Mouse (Mus musculus): ENCODE data around the gene Vwa2. TPM values are rescaled to one million over a fixed set of nuclear protein-coding genes. Genes with fewer than 3 reads are reported as not detected.
A peak's percentile ranks its signal among the peaks of the same experiment; 100 is the strongest.

Gene Vwa2
- polyA plus RNA-seq, 1 experiment from 2014 or later, result 0.11 TPM

DNA sequence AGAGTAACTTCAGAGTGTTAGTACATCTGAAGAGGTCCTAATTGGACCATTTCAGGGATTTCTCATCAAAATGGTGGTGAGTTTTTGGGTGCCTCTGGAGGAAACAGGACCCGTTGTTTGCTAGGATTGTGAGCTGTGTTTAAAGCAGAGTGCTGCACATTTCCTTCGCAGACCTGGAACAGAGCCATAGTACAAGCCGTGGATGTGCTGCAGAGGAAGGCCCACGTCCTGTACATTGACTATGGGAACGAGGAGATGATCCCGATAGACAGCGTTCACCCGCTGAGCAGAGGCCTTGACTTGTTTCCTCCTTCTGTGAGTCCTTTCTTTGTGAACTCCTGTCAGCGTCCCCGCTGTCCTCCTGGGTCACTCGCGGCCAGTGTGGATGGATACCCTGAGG is 31.1 kb upstream of the Vwa2 start:
- H3K4me3 ChIP-seq (ENCODE audit: control insufficient read depth in 1 of 2, insufficient read depth in 1 of 2, low read depth in 1 of 2, low read length in 2 of 2), result no peak overlapping the region
- no peak for ATAC-seq (ENCODE audit: insufficient number of reproducible peaks, insufficient read depth, low FRiP score, low read depth)
- peaks cover 5% of the 10 kb centered on the region; the same call in 1 of the 2 replicates for H3K9me3 ChIP-seq (ENCODE audit: control insufficient read depth, low read length)
- no peak overlapping the region for H3K4me2 ChIP-seq (ENCODE audit: low read length)
- no peaks in the 10 kb centered on the region for H3K27me3 ChIP-seq (ENCODE audit: control insufficient read depth, insufficient read depth, low read length)
- no peaks in the 10 kb centered on the region for H3K36me3 ChIP-seq (ENCODE audit: control insufficient read depth, insufficient read depth, low read length)
- no peak overlapping the region for H3K9ac ChIP-seq (ENCODE audit: low read length)
- no peaks in the 10 kb centered on the region for H3K4me1 ChIP-seq (ENCODE audit: control insufficient read depth in 2 of 2, insufficient read depth in 2 of 2, low read length in 2 of 2)
- WGBS, result 72% methylated on average over 12 of the region's 12 CpGs
- no peak overlapping the region for H3K27ac ChIP-seq (replicated peaks in 1 of 2; ENCODE audit: control insufficient read depth in 1 of 2, insufficient read depth in 1 of 2, low read depth in 2 of 2, low read length in 2 of 2)

DNA sequence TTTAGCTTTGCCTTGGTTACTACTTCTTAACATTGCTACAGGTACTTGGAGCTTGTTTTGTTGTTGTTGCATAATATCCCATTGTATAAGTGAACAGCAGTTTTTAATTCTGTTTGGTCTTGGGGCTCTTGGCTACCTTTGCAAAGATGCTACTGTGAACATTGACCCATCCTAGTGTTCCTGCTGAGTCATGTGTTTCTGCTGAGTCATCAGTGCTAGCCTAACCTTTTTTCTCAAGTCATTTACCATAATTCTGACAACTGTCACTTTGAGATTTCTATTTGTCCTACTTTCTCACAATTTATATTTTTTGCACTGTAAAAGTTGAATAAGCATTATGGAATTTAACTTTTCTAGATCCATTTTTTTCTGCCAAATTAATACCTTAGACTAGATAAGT is 21.5 kb upstream of the Vwa2 start:
- no peaks in the 10 kb centered on the region for H3K36me3 ChIP-seq (ENCODE audit: control insufficient read depth, insufficient read depth, low read length)
- no peaks in the 10 kb centered on the region for H3K27me3 ChIP-seq (ENCODE audit: control insufficient read depth, insufficient read depth, low read length)
- H3K9ac ChIP-seq (ENCODE audit: low read length), result no peak overlapping the region
- no peaks in the 10 kb centered on the region for H3K9me3 ChIP-seq (ENCODE audit: control insufficient read depth, low read length)
- no peak overlapping the region for H3K4me2 ChIP-seq (ENCODE audit: low read length)
- no peak overlapping the region for H3K27ac ChIP-seq (replicated peaks in 1 of 2; ENCODE audit: control insufficient read depth in 1 of 2, insufficient read depth in 1 of 2, low read depth in 2 of 2, low read length in 2 of 2)
- no peak overlapping the region for H3K4me3 ChIP-seq (ENCODE audit: control insufficient read depth in 1 of 2, insufficient read depth in 1 of 2, low read depth in 1 of 2, low read length in 2 of 2)
- no peak for ATAC-seq (ENCODE audit: insufficient number of reproducible peaks, insufficient read depth, low FRiP score, low read depth)
- H3K4me1 ChIP-seq (ENCODE audit: control insufficient read depth in 2 of 2, insufficient read depth in 2 of 2, low read length in 2 of 2), result peaks cover 4 to 8% of the 10 kb centered on the region in 2 experiments; a peak in 1 of 4 replicates

DNA sequence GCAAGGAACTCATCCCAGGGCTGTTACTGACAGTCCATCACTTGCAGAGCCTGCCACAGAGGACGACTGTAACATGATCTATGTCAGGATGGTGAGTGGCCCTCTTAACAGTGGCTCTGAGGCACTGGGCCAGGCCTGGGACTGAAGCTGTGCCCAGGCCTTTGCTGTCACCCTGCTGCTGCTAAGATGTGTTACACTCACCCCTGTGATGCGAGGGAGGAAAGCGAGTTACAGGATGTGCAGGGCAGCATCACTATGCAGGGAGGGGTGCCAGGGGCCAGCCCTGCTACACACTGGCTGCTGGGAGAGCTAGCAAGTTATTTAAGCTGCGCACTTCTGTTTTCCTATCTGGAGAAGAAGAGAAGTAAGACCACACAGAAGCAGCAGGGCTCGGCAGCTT is 17.6 kb upstream of the Vwa2 start:
- Histone ChIP-seq H3K4me3 (ENCODE audit: control insufficient read depth in 1 of 2, insufficient read depth in 1 of 2, low read depth in 1 of 2, low read length in 2 of 2) (no peak overlapping the region), H3K27me3 (ENCODE audit: control insufficient read depth, insufficient read depth, low read length) (no peaks in the 10 kb centered on the region), H3K9ac (ENCODE audit: low read length) (no peak overlapping the region), H3K36me3 (ENCODE audit: control insufficient read depth, insufficient read depth, low read length) (no peaks in the 10 kb centered on the region), H3K4me2 (ENCODE audit: low read length) (no peak overlapping the region), H3K27ac (replicated peaks in 1 of 2; ENCODE audit: control insufficient read depth in 1 of 2, insufficient read depth in 1 of 2, low read depth in 2 of 2, low read length in 2 of 2) (no peak overlapping the region; a peak in 1 of 4 replicates), H3K4me1 (ENCODE audit: control insufficient read depth in 2 of 2, insufficient read depth in 2 of 2, low read length in 2 of 2) (peaks cover 4 to 8% of the 10 kb centered on the region in 2 experiments; a peak in 1 of 4 replicates), H3K9me3 (ENCODE audit: control insufficient read depth, low read length) (no peaks in the 10 kb centered on the region)
- 19% methylated on average over 5 of the region's 5 CpGs for WGBS
- peak; percentile 75 for ATAC-seq (ENCODE audit: insufficient number of reproducible peaks, insufficient read depth, low FRiP score, low read depth)

DNA sequence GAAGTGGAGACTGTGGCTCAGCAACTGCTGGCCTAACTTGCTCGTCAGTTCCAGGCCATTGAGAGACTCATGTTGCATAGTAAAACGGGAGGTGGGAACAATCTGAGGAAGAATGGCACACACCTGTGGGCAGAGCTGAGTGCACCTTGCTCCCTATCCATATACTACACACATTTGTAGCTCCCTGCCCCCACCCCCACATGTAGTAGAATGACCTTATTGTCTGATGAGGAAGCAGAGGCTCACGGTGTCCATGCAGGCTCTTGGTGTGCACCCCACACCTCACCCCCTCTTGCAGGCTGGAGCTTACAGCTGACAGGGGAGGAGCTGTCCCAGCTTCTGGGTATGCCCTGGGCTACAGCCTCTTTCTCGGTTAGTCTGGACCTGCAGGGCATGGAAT is 6.3 kb upstream of the Vwa2 start:
- 0 out of 4 replicates have a peak, but pooled peaks cover 0 to under 1% of the 10 kb centered on the region in 2 experiments for H3K4me1 ChIP-seq (ENCODE audit: control insufficient read depth in 2 of 2, insufficient read depth in 2 of 2, low read length in 2 of 2)
- 63% methylated on average over 4 of the region's 4 CpGs for WGBS
- peaks cover 17% of the 10 kb centered on the region for H3K27me3 ChIP-seq (ENCODE audit: control insufficient read depth, insufficient read depth, low read length)
- no peak overlapping the region for H3K27ac ChIP-seq (replicated peaks in 1 of 2; ENCODE audit: control insufficient read depth in 1 of 2, insufficient read depth in 1 of 2, low read depth in 2 of 2, low read length in 2 of 2)
- H3K36me3 ChIP-seq (ENCODE audit: control insufficient read depth, insufficient read depth, low read length), result no peaks in the 10 kb centered on the region
- no peaks in the 10 kb centered on the region for H3K9me3 ChIP-seq (ENCODE audit: control insufficient read depth, low read length)
- no peak for ATAC-seq (ENCODE audit: insufficient number of reproducible peaks, insufficient read depth, low FRiP score, low read depth)
- no peak overlapping the region for H3K4me2 ChIP-seq (ENCODE audit: low read length)
- H3K4me3 ChIP-seq (ENCODE audit: control insufficient read depth in 1 of 2, insufficient read depth in 1 of 2, low read depth in 1 of 2, low read length in 2 of 2), result no peak overlapping the region
- no peak overlapping the region for H3K9ac ChIP-seq (ENCODE audit: low read length)

DNA sequence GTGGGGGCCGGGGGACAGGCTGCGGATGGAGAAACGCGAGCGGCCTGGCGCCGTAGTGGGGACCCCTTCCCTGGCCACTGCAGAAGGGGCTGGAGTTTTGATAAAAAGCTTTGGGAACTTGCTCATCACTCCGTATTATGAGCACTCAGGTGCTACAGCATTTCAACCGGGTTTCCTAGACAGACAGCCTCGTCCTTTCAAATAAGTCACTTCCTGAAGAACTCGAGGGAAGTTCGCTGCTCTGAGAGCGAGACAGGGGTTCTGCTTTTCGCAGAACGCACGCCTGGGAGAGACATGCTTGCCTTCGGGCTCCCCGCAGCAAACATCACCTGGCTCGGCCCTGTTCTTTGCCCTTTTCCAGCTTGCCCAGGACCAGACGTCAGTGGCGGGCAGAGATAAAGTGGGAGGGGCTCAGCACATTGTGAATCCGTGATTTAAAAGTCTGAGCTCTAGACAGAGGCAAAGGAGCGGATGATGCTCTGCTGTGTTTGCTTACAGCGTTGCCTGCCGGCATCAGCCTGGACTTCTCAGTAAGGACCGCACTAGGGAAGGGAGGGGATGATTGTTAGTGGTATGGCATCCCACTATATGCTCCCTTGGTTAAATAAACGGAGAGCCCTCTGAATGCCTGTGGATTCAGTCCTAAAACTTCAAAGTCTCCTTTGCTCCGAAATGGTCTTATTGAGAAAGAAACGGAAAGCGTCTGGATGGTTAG is 709 bp downstream of the Vwa2 start:
- H3K4me1 ChIP-seq (ENCODE audit: control insufficient read depth in 2 of 2, insufficient read depth in 2 of 2, low read length in 2 of 2), result peaks cover 7 to 8% of the 10 kb centered on the region in 2 experiments; a peak in 3 of 4 replicates
- ATAC-seq (ENCODE audit: insufficient number of reproducible peaks, insufficient read depth, low FRiP score, low read depth), result no peak
- H3K27me3 ChIP-seq (ENCODE audit: control insufficient read depth, insufficient read depth, low read length), result peaks cover 69% of the 10 kb centered on the region
- 10% methylated on average over 30 of the region's 30 CpGs for WGBS
- H3K4me2 ChIP-seq (ENCODE audit: low read length), result peak overlapping the region; percentile 80
- peak overlapping the region; percentile 16 for H3K9ac ChIP-seq (ENCODE audit: low read length)
- H3K9me3 ChIP-seq (ENCODE audit: control insufficient read depth, low read length), result no peaks in the 10 kb centered on the region
- peak overlapping the region; percentile 44 for H3K4me3 ChIP-seq (ENCODE audit: control insufficient read depth in 1 of 2, insufficient read depth in 1 of 2, low read depth in 1 of 2, low read length in 2 of 2)
- no peak overlapping the region for H3K27ac ChIP-seq (replicated peaks in 1 of 2; ENCODE audit: control insufficient read depth in 1 of 2, insufficient read depth in 1 of 2, low read depth in 2 of 2, low read length in 2 of 2)
- no peaks in the 10 kb centered on the region for H3K36me3 ChIP-seq (ENCODE audit: control insufficient read depth, insufficient read depth, low read length)

DNA sequence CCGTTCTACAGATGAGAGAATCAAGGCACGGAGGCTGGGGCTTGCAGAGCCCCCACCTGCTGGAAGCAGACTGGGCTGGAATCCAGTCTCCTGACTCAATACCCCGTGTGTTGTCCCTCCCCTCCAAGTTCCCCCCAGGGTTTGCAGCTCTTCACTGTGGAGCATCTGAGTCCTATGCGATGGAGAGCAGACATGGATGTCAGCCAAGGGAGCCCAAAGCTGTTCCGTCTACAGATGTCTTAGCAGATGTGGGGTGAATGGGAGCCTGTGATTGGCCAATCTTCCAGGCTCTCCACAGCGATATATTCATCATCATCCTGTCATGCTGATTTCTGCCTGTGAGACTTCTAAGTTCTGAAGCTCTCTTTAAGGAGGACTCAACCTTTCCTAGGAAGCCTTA is 3.3 kb downstream of the Vwa2 start:
- Histone ChIP-seq H3K4me2 (ENCODE audit: low read length) (no peak overlapping the region), H3K36me3 (ENCODE audit: control insufficient read depth, insufficient read depth, low read length) (no peaks in the 10 kb centered on the region), H3K4me1 (ENCODE audit: control insufficient read depth in 2 of 2, insufficient read depth in 2 of 2, low read length in 2 of 2) (peaks cover 10 to 12% of the 10 kb centered on the region in 2 experiments; a peak in 3 of 4 replicates), H3K4me3 (ENCODE audit: control insufficient read depth in 1 of 2, insufficient read depth in 1 of 2, low read depth in 1 of 2, low read length in 2 of 2) (no peak overlapping the region), H3K9ac (ENCODE audit: low read length) (no peak overlapping the region), H3K9me3 (ENCODE audit: control insufficient read depth, low read length) (no peaks in the 10 kb centered on the region), H3K27ac (replicated peaks in 1 of 2; ENCODE audit: control insufficient read depth in 1 of 2, insufficient read depth in 1 of 2, low read depth in 2 of 2, low read length in 2 of 2) (no peak overlapping the region), H3K27me3 (ENCODE audit: control insufficient read depth, insufficient read depth, low read length) (peaks cover 55% of the 10 kb centered on the region)
- 53% methylated on average over 6 of the region's 6 CpGs for WGBS
- ATAC-seq (ENCODE audit: insufficient number of reproducible peaks, insufficient read depth, low FRiP score, low read depth), result no peak

DNA sequence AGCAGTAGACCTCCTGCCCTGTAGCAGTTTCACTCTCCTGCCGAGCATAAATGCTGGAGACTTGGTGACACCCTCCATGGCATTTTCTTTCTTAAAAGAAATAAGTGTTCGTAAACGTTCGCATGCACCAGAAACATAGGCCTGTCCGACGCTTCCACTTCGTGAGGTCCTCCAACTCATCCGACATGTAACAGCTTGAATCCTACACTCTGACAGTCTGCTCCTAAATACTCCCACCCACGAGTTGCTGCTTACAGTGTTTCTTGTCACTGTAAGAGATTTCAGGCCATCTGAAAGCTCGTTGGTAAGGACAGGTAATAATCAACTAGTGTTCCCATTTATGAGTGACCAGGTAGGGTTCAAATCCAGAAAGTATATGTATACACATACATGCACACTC is 13.8 kb downstream of the Vwa2 start:
- Histone ChIP-seq H3K4me2 (ENCODE audit: low read length) (no peak overlapping the region), H3K9ac (ENCODE audit: low read length) (no peak overlapping the region), H3K27me3 (ENCODE audit: control insufficient read depth, insufficient read depth, low read length) (no peaks in the 10 kb centered on the region), H3K4me3 (ENCODE audit: control insufficient read depth in 1 of 2, insufficient read depth in 1 of 2, low read depth in 1 of 2, low read length in 2 of 2) (no peak overlapping the region), H3K36me3 (ENCODE audit: control insufficient read depth, insufficient read depth, low read length) (no peaks in the 10 kb centered on the region), H3K9me3 (ENCODE audit: control insufficient read depth, low read length) (no peaks in the 10 kb centered on the region), H3K4me1 (ENCODE audit: control insufficient read depth in 2 of 2, insufficient read depth in 2 of 2, low read length in 2 of 2) (peaks cover 8 to 12% of the 10 kb centered on the region in 2 experiments), H3K27ac (replicated peaks in 1 of 2; ENCODE audit: control insufficient read depth in 1 of 2, insufficient read depth in 1 of 2, low read depth in 2 of 2, low read length in 2 of 2) (no peak overlapping the region)
- WGBS, result 78% methylated on average over 10 of the region's 10 CpGs
- no peak for ATAC-seq (ENCODE audit: insufficient number of reproducible peaks, insufficient read depth, low FRiP score, low read depth)

DNA sequence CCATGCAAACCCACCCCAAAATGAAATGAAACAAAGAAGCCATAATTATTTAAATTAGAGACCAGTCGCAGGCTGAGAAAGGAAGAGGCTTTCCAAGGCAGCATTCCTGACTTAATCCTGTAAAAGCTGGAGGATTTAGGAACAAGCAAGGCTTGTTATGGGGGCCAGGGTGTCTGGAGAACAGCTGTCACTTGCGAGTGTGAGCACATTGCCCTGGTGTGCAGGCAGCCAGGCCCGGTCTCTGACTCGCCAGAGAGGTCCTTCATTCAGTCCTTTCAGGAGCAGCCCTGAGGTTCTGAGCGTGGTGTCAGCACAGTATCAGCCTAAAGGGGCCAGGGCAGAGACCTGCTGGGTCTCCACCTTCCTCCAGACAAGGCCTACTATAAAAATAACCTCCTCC is 14.6 kb downstream of the Vwa2 start:
- peaks cover 1 to 4% of the 10 kb centered on the region in 2 experiments; a peak in 3 of 4 replicates for H3K4me1 ChIP-seq (ENCODE audit: control insufficient read depth in 2 of 2, insufficient read depth in 2 of 2, low read length in 2 of 2)
- WGBS, result 53% methylated on average over 5 of the region's 5 CpGs
- H3K36me3 ChIP-seq (ENCODE audit: control insufficient read depth, insufficient read depth, low read length), result no peaks in the 10 kb centered on the region
- H3K4me2 ChIP-seq (ENCODE audit: low read length), result no peak overlapping the region
- no peak overlapping the region for H3K4me3 ChIP-seq (ENCODE audit: control insufficient read depth in 1 of 2, insufficient read depth in 1 of 2, low read depth in 1 of 2, low read length in 2 of 2)
- ATAC-seq (ENCODE audit: insufficient number of reproducible peaks, insufficient read depth, low FRiP score, low read depth), result no peak
- H3K9ac ChIP-seq (ENCODE audit: low read length), result no peak overlapping the region
- H3K27ac ChIP-seq (replicated peaks in 1 of 2; ENCODE audit: control insufficient read depth in 1 of 2, insufficient read depth in 1 of 2, low read depth in 2 of 2, low read length in 2 of 2), result no peak overlapping the region
- H3K9me3 ChIP-seq (ENCODE audit: control insufficient read depth, low read length), result no peaks in the 10 kb centered on the region
- H3K27me3 ChIP-seq (ENCODE audit: control insufficient read depth, insufficient read depth, low read length), result no peaks in the 10 kb centered on the region
